Mouse (Mus musculus) E14TG2a.4 (cell line): ENCODE data around the gene Ano10.

Experiments
- CTCF ChIP-seq: conservative IDR thresholded peaks from 2 replicates; pipeline ENCODE4 v1.5.1; 2014; ENCODE audit warnings: low read length
- NANOG ChIP-seq: IDR thresholded peaks from 2 replicates; pipeline ENCODE4 v1.6.1; 2014; ENCODE audit warnings: borderline replicate concordance, low read length, mixed read lengths
- POU5F1 ChIP-seq: IDR thresholded peaks from 2 replicates; pipeline ENCODE4 v1.6.1; 2014; ENCODE audit warnings: low read length, borderline replicate concordance

DNA sequence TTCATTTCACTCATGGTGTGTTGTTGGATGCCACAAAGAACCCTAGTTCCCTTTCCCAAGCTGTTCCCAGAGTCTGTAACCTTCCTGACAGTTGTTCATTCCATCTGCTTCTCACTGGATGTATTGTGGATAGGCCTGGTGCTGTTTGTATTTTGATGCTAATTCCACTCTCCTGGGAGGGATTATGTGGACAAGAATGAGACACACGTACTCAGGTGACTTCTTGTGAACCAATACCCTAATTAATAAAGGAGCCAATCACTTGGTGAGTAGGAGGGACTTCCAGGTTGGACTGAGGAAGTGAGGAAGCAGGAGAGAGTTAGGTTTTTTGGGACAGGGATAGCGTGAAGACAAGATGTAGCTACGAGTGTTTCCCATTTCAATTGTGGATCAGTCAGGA is 59.5 kb downstream of the Ano10 start:
- TF ChIP-seq CTCF (no peak), NANOG (no peak), POU5F1 (no peak)
